Mouse (Mus musculus) CH12.LX (cell line): ENCODE measurements around the gene 4932438H23Rik.

Experiments used
- CTCF ChIP-seq, 2 experiments: IDR thresholded peaks in 1 of 2; conservative IDR thresholded peaks in 1 of 2; 2 replicates each; pipeline ENCODE4 v1.5.1; 2011 to 2012; ENCODE audit warnings: low read depth in 2 of 2, low read length in 2 of 2, improper control_type of control experiment in 1 of 2, inconsistent platforms in 1 of 2, mild to moderate bottlenecking in 1 of 2, moderate library complexity in 1 of 2
- E2F4 ChIP-seq: IDR thresholded peaks from 2 replicates; pipeline ENCODE4 v1.6.1; 2011; ENCODE audit warnings: low read depth, low read length, improper control_type of control experiment; ENCODE audit not compliant: insufficient replicate concordance
- ELF1 ChIP-seq: IDR thresholded peaks from 2 replicates; pipeline ENCODE4 v1.6.1; 2014; ENCODE audit warnings: low read depth, mild to moderate bottlenecking, inconsistent platforms, low read length, improper control_type of control experiment
- MAFK ChIP-seq: IDR thresholded peaks from 2 replicates; pipeline ENCODE4 v1.6.1; 2011; ENCODE audit warnings: low read length, improper control_type of control experiment; ENCODE audit not compliant: insufficient replicate concordance
- MAX ChIP-seq: IDR thresholded peaks from 2 replicates; pipeline ENCODE4 v1.6.1; 2011; ENCODE audit warnings: low read length, improper control_type of control experiment
- MYC ChIP-seq: IDR thresholded peaks from 2 replicates; pipeline ENCODE4 v1.6.1; 2011; ENCODE audit warnings: low read depth, mild to moderate bottlenecking, improper control_type of control experiment, low read length
- POLR2A ChIP-seq: IDR thresholded peaks from 2 replicates; pipeline ENCODE4 v1.6.1; 2011; ENCODE audit warnings: low read depth, mild to moderate bottlenecking, improper control_type of control experiment, low read length

DNA sequence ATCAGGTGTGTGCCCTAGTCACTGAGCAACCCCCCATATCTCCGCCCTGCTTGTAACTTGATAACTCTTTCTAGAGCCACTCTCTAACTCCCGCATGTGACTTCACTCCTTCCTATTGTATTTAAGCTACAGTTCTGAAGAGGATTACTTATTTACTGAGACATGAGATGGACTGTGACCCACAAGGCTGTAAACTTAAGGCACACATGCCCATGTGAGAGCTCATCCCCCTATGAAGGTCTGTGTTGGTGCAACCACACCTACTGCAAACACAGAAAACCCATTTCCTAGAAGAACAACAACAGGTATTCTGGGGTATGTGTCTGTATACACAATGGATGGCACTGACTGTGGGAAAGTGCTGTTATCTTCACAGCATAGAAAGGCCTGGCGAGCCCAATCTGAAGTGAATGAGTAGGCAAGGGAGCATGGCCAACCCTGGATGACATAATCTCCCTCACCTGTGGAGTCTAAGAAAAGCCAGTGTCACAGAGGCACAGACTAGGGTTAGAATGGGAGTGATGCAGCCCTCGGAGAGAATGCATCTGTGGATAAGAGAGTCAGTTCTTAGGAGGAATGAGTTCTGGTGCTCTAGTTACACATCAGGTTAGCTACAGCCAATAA lies 89.9 kb downstream of the 4932438H23Rik start:
- no peak for TF ChIP-seq POLR2A
- no peak for TF ChIP-seq CTCF (conservative IDR thresholded peaks at IDR 0.05 in 1 of 2, IDR thresholded peaks at IDR 0.05 in 1 of 2; ENCODE audit: low read depth in 2 of 2, low read length in 2 of 2)
- TF ChIP-seq ELF1: no peak
- TF ChIP-seq E2F4: no peak
- TF ChIP-seq MYC: no peak
- no peak for TF ChIP-seq MAX
- no peak for TF ChIP-seq MAFK
